ENCODE assay signal across 24 mouse cellular contexts in the genomic region with DNA sequence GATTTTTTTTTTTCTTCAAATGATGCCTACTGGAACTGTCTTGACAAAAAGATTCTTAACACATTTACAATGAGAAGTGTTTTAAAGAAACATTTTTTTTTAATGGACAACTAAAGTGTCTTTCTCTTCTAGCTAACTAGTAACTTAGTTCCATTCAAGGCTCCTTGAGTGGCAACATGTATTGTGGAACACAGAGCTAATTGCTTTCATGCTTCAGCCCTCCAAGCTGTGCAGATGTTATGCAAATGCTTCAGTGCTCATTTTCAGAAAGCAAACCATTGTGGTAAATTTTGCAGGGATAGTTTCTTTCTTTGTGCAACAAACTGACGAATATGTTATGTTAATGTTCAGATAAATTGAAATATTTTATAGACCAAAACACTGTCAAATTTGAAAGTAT.
A peak's percentile ranks its signal among the peaks of the same experiment; 100 is the strongest.
DNase-seq lines count a peak whose midpoint lies in the region; ATAC-seq and TF ChIP-seq lines count a peak whose summit lies in the region.
"Had no signal": no experiment of that assay in that cellular context is flagged by ENCODE, and none has a peak within 500 bp of the region (broad histone marks: within the 10 kb centered on the region; RNA-seq: fewer than 3 reads in every experiment).

No protein-coding gene starts in this region.

- no peak for TF ChIP-seq POLR2A in brain, embryonic 14.5 days (IDR thresholded peaks at IDR 0.05; ENCODE audit: borderline replicate concordance, extremely low read depth, insufficient read depth, insufficient read length, poor library complexity, severe bottlenecking)

- no peak overlapping the region for H3K9ac ChIP-seq in forebrain, embryonic 13.5 days
- H3K9ac ChIP-seq in forebrain, postnatal 0 days: no peak overlapping the region
- no peak overlapping the region for H3K9ac ChIP-seq in forebrain, embryonic 15.5 days (replicated peaks)
- H3K9ac ChIP-seq: hindbrain, embryonic 12.5 days had no signal

- DNase-seq in forebrain, postnatal 0 days: no peak
- peak; percentile 44 for DNase-seq in A20 (ENCODE audit: low read depth, low spot score)
- DNase-seq in brain, embryonic 14.5 days (ENCODE audit: low read depth): peak; percentile 80
- DNase-seq in left cerebral cortex, adult 2 months (ENCODE audit: extremely low spot score in 1 of 2, low spot score in 2 of 2): no peak
- no peak for DNase-seq in urinary bladder, postnatal 10 days (ENCODE audit: low spot score)
- DNase-seq: adrenal gland, postnatal 10 days; B cell, adult 2 months; cerebellum, adult 11-12 months; cerebellum, adult 9-10 months; cerebellum, postnatal 36 days; gastrocnemius, postnatal 10 days; heart, adult 18-20 months; heart, postnatal 10 days; heart, postnatal 4 days; kidney, adult 8-10 months had no signal

- H3K4me2 ChIP-seq in forebrain, embryonic 13.5 days: no peak overlapping the region
- no peak overlapping the region for H3K4me2 ChIP-seq in forebrain, postnatal 0 days (ENCODE audit: low read depth)
- H3K4me2 ChIP-seq in forebrain, embryonic 15.5 days (replicated peaks): no peak overlapping the region
- H3K4me2 ChIP-seq: hindbrain, embryonic 12.5 days had no signal

- no peak overlapping the region for H3K4me3 ChIP-seq in forebrain, embryonic 13.5 days
- H3K4me3 ChIP-seq in forebrain, postnatal 0 days (ENCODE audit: low read depth, low read length): no peak overlapping the region
- no peak overlapping the region for H3K4me3 ChIP-seq in forebrain, embryonic 15.5 days
- H3K4me3 ChIP-seq in left cerebral cortex, adult 2 months: no peak overlapping the region
- H3K4me3 ChIP-seq: heart, embryonic 10.5 days; hindbrain, embryonic 12.5 days had no signal

- no peaks in the 10 kb centered on the region for H3K9me3 ChIP-seq in forebrain, embryonic 13.5 days (replicated peaks)
- H3K9me3 ChIP-seq in forebrain, postnatal 0 days (ENCODE audit: low read length): no peaks in the 10 kb centered on the region
- no peaks in the 10 kb centered on the region for H3K9me3 ChIP-seq in forebrain, embryonic 15.5 days
- H3K9me3 ChIP-seq: heart, embryonic 10.5 days; hindbrain, embryonic 12.5 days had no signal

- TF ChIP-seq CTCF in forebrain, postnatal 0 days (IDR thresholded peaks at IDR 0.05; ENCODE audit: low read depth): no peak
- no peak for TF ChIP-seq CTCF in brain, embryonic 14.5 days (IDR thresholded peaks at IDR 0.05; ENCODE audit: borderline replicate concordance, extremely low read depth, insufficient read depth, insufficient read length)
- TF ChIP-seq CTCF in left cerebral cortex, adult 2 months (IDR thresholded peaks at IDR 0.05): no peak

- WGBS in forebrain, embryonic 13.5 days: 33% methylated on average over 1 of the region's 1 CpGs
- 18% methylated on average over 1 of the region's 1 CpGs for WGBS in forebrain, postnatal 0 days
- WGBS in forebrain, embryonic 15.5 days: 14% methylated on average over 1 of the region's 1 CpGs

- H3K27me3 ChIP-seq in forebrain, embryonic 13.5 days: no peaks in the 10 kb centered on the region
- H3K27me3 ChIP-seq in forebrain, postnatal 0 days (ENCODE audit: insufficient read depth, low read length): no peaks in the 10 kb centered on the region
- no peaks in the 10 kb centered on the region for H3K27me3 ChIP-seq in forebrain, embryonic 15.5 days
- H3K27me3 ChIP-seq: hindbrain, embryonic 12.5 days had no signal

- no peaks in the 10 kb centered on the region for H3K36me3 ChIP-seq in forebrain, embryonic 13.5 days (ENCODE audit: poor library complexity, severe bottlenecking)
- no peaks in the 10 kb centered on the region for H3K36me3 ChIP-seq in forebrain, postnatal 0 days (ENCODE audit: insufficient read depth)
- no peaks in the 10 kb centered on the region for H3K36me3 ChIP-seq in forebrain, embryonic 15.5 days
- H3K36me3 ChIP-seq: G1E; heart, embryonic 10.5 days; hindbrain, embryonic 12.5 days had no signal

- no peaks in the 10 kb centered on the region for H3K4me1 ChIP-seq in forebrain, embryonic 13.5 days
- no peaks in the 10 kb centered on the region for H3K4me1 ChIP-seq in forebrain, postnatal 0 days (ENCODE audit: insufficient read depth)
- H3K4me1 ChIP-seq in forebrain, embryonic 15.5 days: no peaks in the 10 kb centered on the region
- H3K4me1 ChIP-seq: heart, embryonic 10.5 days; hindbrain, embryonic 12.5 days had no signal

- peak; percentile 88 for ATAC-seq in forebrain, embryonic 13.5 days
- ATAC-seq in forebrain, postnatal 0 days: no peak
- peak; percentile 78 for ATAC-seq in forebrain, embryonic 15.5 days (replicated peaks)
- ATAC-seq: CD4-positive, CD25-positive, alpha-beta regulatory T cell, adult 4 months; hindbrain, embryonic 16.5 days; inflammation-experienced regulatory T-cells, adult 6 months; intestine, postnatal 0 days had no signal

- H3K27ac ChIP-seq in forebrain, embryonic 13.5 days: no peak overlapping the region
- H3K27ac ChIP-seq in forebrain, postnatal 0 days (ENCODE audit: low read depth, low read length): no peak overlapping the region
- no peak overlapping the region for H3K27ac ChIP-seq in forebrain, embryonic 15.5 days (replicated peaks)
- H3K27ac ChIP-seq in left cerebral cortex, adult 2 months: no peak overlapping the region
- H3K27ac ChIP-seq: heart, embryonic 10.5 days; hindbrain, embryonic 12.5 days had no signal

- intact Hi-C loops in left cerebral cortex, adult 2 months (cut with DNase I): no loop called here

Comparison
In these comparisons a context has a peak if more than half of its experiments do, and no peak if none do; other contexts are left out.
1. DNase-seq: peak in A20 (single experiment) and brain, embryonic 14.5 days (single experiment); none in forebrain, postnatal 0 days (single experiment), left cerebral cortex, adult 2 months (0 of 2) and urinary bladder, postnatal 10 days (single experiment).